Mouse (Mus musculus) CD8-positive naive resting alpha-beta T cell, adult 2 months (primary cell): ENCODE data around the gene Fam69a.
"Not testable (repeated sequence)": the region's sequence is repeated elsewhere in the genome, so short reads cannot be mapped to it uniquely, and the experiment has no call there.

Experiments used
- DNase-seq, 2 experiments: peaks; one replicate each; pipeline ENCODE4 v3.0.0; 2022; ENCODE audit warnings: low read depth in 2 of 2, low spot score in 2 of 2

Fam69a gene

GRCm38 (mm10) chr5:107947548-107947947, 39.3 kb downstream of the Fam69a start:
- DNase-seq = no peak

- DNase-seq = no peak
These were observed 40.4 kb downstream of the Fam69a start for GRCm38 (mm10) chr5:107946475-107946874.

GRCm38 (mm10) chr5:107943526-107943925, 43.4 kb downstream of the Fam69a start:
- no peak for DNase-seq

GRCm38 (mm10) chr5:107942941-107943340, 43.9 kb downstream of the Fam69a start:
- no peak for DNase-seq

- no peak for DNase-seq
These were observed 45.7 kb downstream of the Fam69a start for GRCm38 (mm10) chr5:107941222-107941621.

GRCm38 (mm10) chr5:107939701-107940100, 47.2 kb downstream of the Fam69a start:
- DNase-seq = no peak

- DNase-seq = no peak
These were observed 48.0 kb downstream of the Fam69a start for GRCm38 (mm10) chr5:107938886-107939285.

- DNase-seq = not testable (repeated sequence)
These were observed 48.4 kb downstream of the Fam69a start for GRCm38 (mm10) chr5:107938483-107938882.

GRCm38 (mm10) chr5:107936625-107937389, 50.1 kb downstream of the Fam69a start:
- no peak for DNase-seq

GRCm38 (mm10) chr5:107934770-107935543, 51.9 kb downstream of the Fam69a start:
- DNase-seq = no peak

- DNase-seq = peak; percentile 32 to 48
These were observed 53.5 kb downstream of the Fam69a start for GRCm38 (mm10) chr5:107933202-107933974.

- DNase-seq = peak; percentile 37 to 65
These were observed 54.3 kb downstream of the Fam69a start for GRCm38 (mm10) chr5:107932556-107932955.

- peak; percentile 51 to 67 for DNase-seq
These were observed 60.2 kb downstream of the Fam69a start for GRCm38 (mm10) chr5:107926550-107927249.

GRCm38 (mm10) chr5:107924564-107924963, 62.3 kb downstream of the Fam69a start:
- no peak for DNase-seq

GRCm38 (mm10) chr5:107922836-107923235, 64.0 kb downstream of the Fam69a start:
- DNase-seq = no peak

- peak; percentile 63 to 71 for DNase-seq
These were observed 65.3 kb downstream of the Fam69a start for GRCm38 (mm10) chr5:107921400-107922252.

GRCm38 (mm10) chr5:107915280-107915679, 71.6 kb downstream of the Fam69a start:
- DNase-seq = no peak

GRCm38 (mm10) chr5:107911012-107911411, 75.9 kb downstream of the Fam69a start:
- no peak for DNase-seq

GRCm38 (mm10) chr5:107910084-107910616, 76.7 kb downstream of the Fam69a start:
- no peak for DNase-seq

GRCm38 (mm10) chr5:107909668-107910067, 77.2 kb downstream of the Fam69a start:
- DNase-seq = no peak
